Mouse (Mus musculus) erythroblast, embryonic 14.5 days (primary cell): ENCODE results near the gene Mgat4e.

Experiments used
- GATA1 ChIP-seq: IDR thresholded peaks from 2 replicates; pipeline ENCODE4 v1.6.1; 2012; ENCODE audit warnings: low read length, inconsistent platforms, mixed read lengths
- TAL1 ChIP-seq: IDR thresholded peaks from 3 replicates; pipeline ENCODE4 v1.6.1; 2012; ENCODE audit warnings: low read length, inconsistent platforms, mixed read lengths

- no peak for TF ChIP-seq TAL1
- TF ChIP-seq GATA1, result no peak
Measured at GRCm38 (mm10) chr1:134556671-134557218, 7.3 kb upstream of the Mgat4e start.
